Mouse (Mus musculus) NIH3T3 (cell line): ENCODE measurements at regions not wholly inside any gene's neighbourhood (a gene's known extent, or its start where the extent isn't known, plus 50 kb on each side); places are given as distances from the start of the nearest gene placed in this dataset.

Experiments used
- DNase-seq: peaks from one replicate; pipeline ENCODE4 v3.0.0-alpha.2; 2012; ENCODE audit warnings: low read depth

- no peak for DNase-seq
Observed at GRCm38 (mm10) chr19:28732998-28733397, 53.1 kb upstream of the Glis3 start.

- peak; percentile 38 for DNase-seq
Observed at GRCm38 (mm10) chr19:28733781-28734180, 53.9 kb upstream of the Glis3 start.

- DNase-seq = peak; percentile 76
Observed at GRCm38 (mm10) chr19:28743176-28743793, 63.4 kb upstream of the Glis3 start.

DNA sequence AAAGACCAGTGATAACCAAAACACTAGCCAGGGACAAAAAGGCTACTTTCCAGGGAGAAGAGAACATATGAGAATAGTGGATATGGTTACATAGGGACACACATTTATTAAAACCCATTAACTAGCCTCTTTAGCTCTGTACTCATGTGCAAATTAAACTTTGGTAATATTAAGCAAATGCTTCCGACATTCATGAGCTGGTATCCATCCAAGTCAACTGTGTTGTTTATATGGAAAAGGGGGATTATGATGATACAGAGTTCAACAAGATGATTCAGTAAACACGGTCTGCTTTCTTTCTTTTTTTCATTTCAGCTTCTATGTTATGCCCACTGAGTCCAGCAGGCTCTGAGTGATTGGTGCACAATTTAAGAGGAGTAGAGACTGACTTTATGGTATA is 65.2 kb upstream of the Glis3 start:
- no peak for DNase-seq

DNA sequence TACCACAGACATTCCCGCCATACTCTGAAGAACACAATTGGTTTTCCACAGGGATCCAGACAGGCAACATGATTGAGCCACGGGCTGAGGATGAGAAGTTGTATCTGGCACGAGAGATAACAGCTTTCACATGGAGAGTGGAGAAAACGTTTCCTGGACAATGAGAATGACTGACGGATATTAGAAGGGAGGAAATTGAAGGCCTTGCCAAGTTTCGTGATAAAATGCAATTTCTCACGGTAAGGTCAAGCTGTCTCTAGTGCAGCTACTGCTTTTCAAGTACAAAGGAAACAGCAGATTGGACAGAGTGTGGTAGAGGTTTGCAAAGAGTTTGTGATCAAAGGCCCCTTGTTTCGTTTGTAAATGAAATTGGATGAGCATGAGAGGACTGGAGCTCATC is 65.7 kb upstream of the Glis3 start:
- no peak for DNase-seq

DNA sequence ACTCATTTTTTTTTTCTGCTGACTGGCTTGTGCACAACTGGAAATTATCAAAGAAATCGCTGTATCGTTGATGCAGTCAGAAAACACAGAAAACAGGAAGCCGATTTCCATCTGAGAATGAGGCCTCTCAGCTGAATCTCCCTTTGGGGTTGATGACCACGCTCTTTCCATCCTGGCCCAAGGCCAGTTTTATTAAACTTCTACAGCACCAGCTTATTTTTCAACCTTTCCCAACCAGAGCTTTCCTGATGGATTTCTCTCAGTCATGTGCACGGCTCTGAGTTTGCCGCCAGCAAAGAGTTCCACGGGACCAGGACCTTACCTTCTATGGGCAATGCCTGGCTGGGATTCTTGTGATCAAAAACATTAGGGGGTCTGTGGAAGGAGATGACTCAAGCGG is 71.2 kb upstream of the Glis3 start:
- peak; percentile 71 for DNase-seq

DNA sequence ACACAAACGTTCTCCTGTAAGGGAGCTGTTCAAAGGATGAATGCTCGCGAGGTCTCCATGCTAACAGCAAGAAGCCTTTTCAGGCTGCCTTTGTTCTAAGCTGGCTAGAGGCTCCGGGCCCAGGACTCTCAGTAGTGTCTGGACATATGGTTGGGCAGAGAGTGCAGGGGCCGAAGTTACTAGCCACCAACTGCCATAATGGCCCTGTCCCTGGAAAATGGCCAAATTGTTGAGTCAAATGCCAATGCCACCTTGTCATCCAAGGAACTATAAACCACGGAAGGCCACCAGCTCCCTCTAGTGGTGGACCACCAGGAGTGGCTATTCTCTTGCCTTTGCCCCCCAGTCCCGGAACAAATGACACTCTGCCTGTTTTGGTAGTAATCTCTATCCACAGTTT is 76.0 kb upstream of the Slc1a1 start:
- peak; percentile 83 for DNase-seq

DNA sequence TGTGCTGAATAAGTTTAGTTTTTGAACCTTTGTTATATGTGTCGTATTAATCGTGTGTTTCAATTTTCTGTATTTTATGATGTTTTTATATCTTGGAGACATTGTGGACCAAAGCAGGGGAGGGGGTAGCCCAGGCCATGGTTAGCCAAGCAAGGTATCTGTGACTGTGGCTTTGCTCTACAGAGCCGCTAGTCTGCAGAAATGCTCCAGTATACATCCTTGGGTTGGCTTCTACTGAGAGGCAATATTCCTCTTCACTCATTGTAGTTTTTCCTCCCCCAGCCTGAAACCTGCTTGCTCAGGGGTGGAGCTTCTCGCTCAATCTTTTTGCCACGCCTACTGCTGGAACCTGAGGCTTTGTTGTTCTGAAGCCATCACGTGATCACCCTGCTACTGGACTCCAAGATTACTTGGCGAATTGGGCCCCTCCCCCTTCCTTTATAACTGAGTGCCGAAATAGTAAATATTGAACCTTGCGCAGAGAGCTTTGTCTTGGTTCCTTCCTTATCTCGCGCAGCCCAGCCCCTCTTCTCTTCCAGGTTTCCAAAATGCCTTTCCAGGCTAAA is 70.0 kb upstream of the Slc1a1 start:
- DNase-seq = no peak

DNA sequence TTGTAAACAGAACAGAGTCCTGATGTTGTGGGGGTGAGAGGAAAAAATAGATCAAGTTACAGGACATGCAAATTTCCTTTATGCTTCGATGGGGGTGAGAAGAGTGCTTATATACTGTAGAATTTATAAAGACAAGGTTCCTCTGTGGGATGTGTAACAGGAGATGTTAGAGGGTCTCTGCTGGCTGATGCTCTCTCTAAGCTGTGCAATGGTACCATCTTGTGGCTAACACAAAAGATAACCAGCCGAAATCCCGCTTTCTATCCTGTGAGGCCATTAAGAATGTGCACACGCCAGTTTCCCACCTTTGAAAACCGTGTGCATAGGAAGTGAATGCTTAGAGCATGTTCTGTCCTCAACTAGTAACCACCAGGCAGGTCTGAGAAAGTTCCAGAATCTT is 66.6 kb upstream of the Slc1a1 start:
- DNase-seq = peak; percentile 66

DNA sequence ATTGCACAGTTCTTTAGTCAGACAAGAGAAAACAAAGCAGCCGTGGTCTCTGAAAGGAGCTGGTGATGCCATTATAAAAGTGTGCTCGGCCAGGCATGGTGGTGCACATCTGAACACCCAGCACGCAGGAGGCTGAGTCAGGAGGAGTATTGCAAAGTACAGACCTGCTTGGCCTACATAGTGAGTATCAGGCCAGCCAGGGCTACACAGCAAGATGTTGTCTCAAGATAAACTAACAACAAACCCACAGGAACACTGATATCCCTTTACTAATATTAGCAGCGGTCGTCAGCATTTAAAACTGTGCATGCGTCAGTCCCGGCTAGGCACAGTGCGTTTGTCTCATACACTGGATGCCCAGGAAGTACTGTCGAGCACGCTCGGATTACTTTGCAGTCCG is 64.4 kb upstream of the Slc1a1 start:
- no peak for DNase-seq

- DNase-seq = no peak
Observed at GRCm38 (mm10) chr19:28771836-28772235, 63.0 kb upstream of the Slc1a1 start.

DNA sequence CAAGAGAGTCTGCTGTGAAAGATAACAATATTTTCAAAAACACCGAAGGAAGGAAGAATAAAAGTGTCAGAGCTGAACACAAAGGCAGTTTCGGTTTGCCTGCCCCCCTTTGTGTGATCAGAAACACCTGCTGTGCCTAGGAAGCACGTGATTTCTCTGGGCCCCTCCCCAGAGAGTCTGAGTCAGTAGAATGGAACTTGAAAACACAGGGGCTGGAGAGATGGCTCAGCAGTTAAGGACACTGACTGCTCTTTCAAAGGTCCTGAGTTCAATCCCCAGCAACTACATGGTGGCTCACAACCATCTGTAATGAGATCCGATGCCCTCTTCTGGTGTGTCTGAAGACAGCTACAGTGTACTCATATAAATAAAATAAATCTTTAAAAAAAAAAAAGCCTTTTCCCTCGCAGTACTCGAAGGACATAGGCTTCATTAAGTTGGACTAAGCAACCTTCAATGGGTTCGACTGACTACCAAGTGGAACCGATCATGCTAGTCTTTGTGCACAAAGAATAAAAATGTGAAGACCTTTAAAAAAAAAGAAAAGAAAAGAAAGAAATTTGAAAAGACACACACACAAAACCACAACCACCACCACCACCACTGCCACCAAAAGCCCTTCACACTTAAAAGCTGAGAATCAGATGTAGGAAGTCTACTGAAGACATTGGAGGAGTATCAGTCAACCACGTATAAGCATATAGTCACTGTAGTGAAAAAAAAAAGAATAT is 61.8 kb upstream of the Slc1a1 start:
- peak; percentile 66 for DNase-seq

- DNase-seq = peak; percentile 73
Observed at GRCm38 (mm10) chr19:28776868-28777267, 58.0 kb upstream of the Slc1a1 start.

GRCm38 (mm10) chr19:28777674-28778073 is 57.2 kb upstream of the Slc1a1 start:
- DNase-seq = no peak

DNA sequence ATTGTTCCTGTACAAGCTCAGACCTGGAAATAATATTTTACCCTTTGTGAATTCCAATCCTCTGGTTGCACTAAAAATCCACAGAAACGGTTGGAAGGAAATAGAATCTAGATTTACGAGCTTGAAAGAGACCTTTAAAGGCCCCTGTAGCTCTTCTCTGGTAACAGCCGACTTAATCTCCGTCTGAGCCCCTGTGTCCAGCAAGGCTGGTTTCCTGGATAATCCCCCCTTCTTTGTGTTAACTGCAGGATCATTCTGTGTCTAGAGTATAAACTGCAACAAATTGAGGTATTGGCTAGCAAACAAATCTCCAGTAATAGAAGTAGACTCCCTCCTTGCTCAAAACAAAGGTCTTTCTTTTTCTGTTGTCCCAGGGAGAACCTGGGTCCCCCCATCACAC is 56.5 kb upstream of the Slc1a1 start:
- DNase-seq = no peak

DNA sequence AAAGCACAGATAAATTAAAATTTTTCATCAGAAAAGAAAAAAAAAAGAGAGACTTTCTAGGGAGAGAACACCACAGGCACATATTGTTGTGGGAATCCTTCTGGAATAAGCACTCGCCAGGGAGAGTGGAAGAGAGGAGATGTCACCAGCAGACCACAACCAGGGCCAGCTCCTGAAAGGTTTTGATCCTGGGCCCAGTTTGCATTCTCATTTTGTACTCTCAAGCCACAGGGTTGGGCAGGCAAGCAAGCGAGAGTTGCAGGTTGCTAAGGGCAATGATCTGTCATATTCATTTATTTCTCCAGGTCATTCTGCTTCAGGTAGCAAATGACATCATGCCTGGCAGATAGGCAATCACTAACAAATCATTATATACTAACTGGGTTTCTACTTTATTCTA is 52.9 kb upstream of the Slc1a1 start:
- no peak for DNase-seq
